Mouse (Mus musculus) kidney, postnatal 0 days (tissue): ENCODE data around the gene Pcbd2. TPM values are rescaled to one million over a fixed set of nuclear protein-coding genes. Genes with fewer than 3 reads are reported as not detected.

Experiments
- ATAC-seq: fragments of 200-750 bp; cut with Nextera tagmentation; replicated peaks from 2 replicates; pipeline ENCODE4 v1.8.0; 2017; ENCODE audit warnings: low read depth, moderate number of reproducible peaks, moderate TSS enrichment, moderate library complexity; ENCODE audit not compliant: low FRiP score
- DNase-seq: peaks from one replicate; pipeline ENCODE4 v3.0.0-alpha.2; 2016; ENCODE audit warnings: low spot score
- H3K27ac ChIP-seq: fragments of 300-500 bp; sonication (generic); 2 replicates; pipeline ENCODE4 v1.5.1; 2014; ENCODE audit warnings: mild to moderate bottlenecking
- H3K27me3 ChIP-seq: fragments of 300-500 bp; sonication (generic); 2 replicates; pipeline ENCODE4 v1.6.1; 2014; ENCODE audit warnings: low read length, mixed read lengths; ENCODE audit not compliant: insufficient read depth
- H3K36me3 ChIP-seq: fragments of 300-500 bp; sonication (generic); 2 replicates; pipeline ENCODE4 v1.6.1; 2014; ENCODE audit warnings: low read length, mixed read lengths; ENCODE audit not compliant: insufficient read depth
- H3K4me1 ChIP-seq: fragments of 300-500 bp; sonication (generic); replicated peaks from 2 replicates; pipeline ENCODE4 v1.6.1; 2014; ENCODE audit warnings: antibody characterized with exemption, low read length, mixed read lengths; ENCODE audit not compliant: insufficient read depth
- H3K4me2 ChIP-seq: fragments of 300-500 bp; sonication (generic); 2 replicates; pipeline ENCODE4 v1.6.1; 2014; ENCODE audit warnings: mild to moderate bottlenecking, low read length, moderate library complexity, mixed read lengths
- H3K4me3 ChIP-seq: fragments of 300-500 bp; sonication (generic); replicated peaks from 2 replicates; pipeline ENCODE4 v1.5.1; 2014; ENCODE audit warnings: low read depth, low read length
- H3K9ac ChIP-seq: fragments of 300-500 bp; sonication (generic); 2 replicates; pipeline ENCODE4 v1.6.1; 2014; ENCODE audit warnings: low read depth, low read length
- H3K9me3 ChIP-seq: fragments of 300-500 bp; sonication (generic); replicated peaks from 2 replicates; pipeline ENCODE4 v1.6.1; 2016; ENCODE audit warnings: low read length, inconsistent platforms, mixed read lengths
- CTCF ChIP-seq: IDR thresholded peaks from 2 replicates; pipeline ENCODE4 v1.5.1; 2016; ENCODE audit warnings: antibody characterized with exemption, low read depth, mild to moderate bottlenecking, moderate library complexity
- WGBS: fragments of 180-500 bp; shearing (Covaris S2); extraction: QIAGEN DNeasy Blood & Tissue Kit; methylation state at CpG from one replicate; pipeline ENCODE4 v1.1.7; 2014; 5-methylcytosine and 5-hydroxymethylcytosine counted together
- polyA plus RNA-seq: library from polyadenylated mRNA; unstranded; fragments of >200 nt; fragmentation: Nextera tagmentation; extraction: Ambion mirVana; gene quantifications from 2 replicates; pipeline ENCODE4 v1.2.1, GENCODE M21; 2015

Gene Pcbd2
- 64.7 and 68.5 TPM in 2 replicates for polyA plus RNA-seq

DNA sequence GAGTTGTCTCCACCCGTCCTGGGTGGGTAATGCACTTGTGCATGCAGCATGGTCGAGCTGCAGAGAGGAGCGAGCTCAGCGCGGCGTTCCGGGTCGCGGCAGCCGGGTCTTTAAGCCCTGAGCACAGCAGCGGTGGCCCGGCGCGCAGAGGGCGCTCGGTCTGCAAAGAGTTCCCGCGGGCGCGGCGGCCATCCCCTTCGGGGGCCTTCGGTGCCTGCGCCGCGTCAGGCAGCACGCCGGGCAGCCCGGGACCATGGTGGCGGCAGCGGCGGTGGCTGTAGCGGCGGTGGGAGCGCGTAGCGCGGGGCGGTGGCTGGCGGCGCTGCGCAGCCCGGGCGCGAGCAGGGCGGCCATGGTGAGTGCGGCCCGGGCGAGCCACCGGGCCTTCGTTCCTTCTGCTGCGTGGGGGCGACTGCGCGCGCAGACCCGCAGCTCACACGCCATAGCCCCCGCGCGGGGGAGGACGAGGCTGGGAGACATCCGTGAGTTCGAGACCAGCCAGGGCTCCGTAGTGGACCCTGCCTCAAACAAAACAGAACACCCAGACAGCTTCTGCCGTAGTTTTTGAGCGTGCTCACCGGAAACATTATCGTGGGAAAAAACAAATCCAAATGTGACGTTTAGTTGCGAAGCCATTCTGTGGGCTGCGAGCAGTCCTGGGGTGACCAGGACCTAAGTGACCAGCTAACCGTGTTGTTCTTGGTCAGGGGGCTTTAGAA, at the start of gene Pcbd2:
Pcbd2 (plus strand) TSS at position 249 of the 719 bp plus-strand sequence.
- peak within 1 kb of the TSS; percentile 65 for H3K9ac ChIP-seq
- WGBS = under 1% methylated on average over 72 of the region's 73 CpGs

GRCm38 (mm10) chr13:55682201-55682600, 45.0 kb upstream of the Pcbd2 start:
- H3K36me3 ChIP-seq = peaks cover 34% of the 10 kb centered on the region
- H3K9me3 ChIP-seq = no peaks in the 10 kb centered on the region

More for the DNA sequence above, at the start of gene Pcbd2:
- ATAC-seq = peak; percentile 90
- Histone ChIP-seq H3K9me3 (no peaks in the 10 kb centered on the region), H3K27me3 (no peaks in the 10 kb centered on the region), H3K4me3 (peak within 1 kb of the TSS; percentile 64), H3K4me2 (peak within 1 kb of the TSS; percentile 83), H3K36me3 (0 out of 2 replicates have a peak, but pooled peaks cover 6% of the 10 kb centered on the region), H3K27ac (peak within 1 kb of the TSS; percentile 94), H3K4me1 (no peaks in the 10 kb centered on the region)
- no peak for TF ChIP-seq CTCF
- peak; percentile 89 for DNase-seq

GRCm38 (mm10) chr13:55683581-55683980, 43.6 kb upstream of the Pcbd2 start:
- ATAC-seq (no peak), DNase-seq (no peak)
- Histone ChIP-seq H3K4me3 (no peak overlapping the region), H3K4me2 (no peak overlapping the region), H3K36me3 (peaks cover 22% of the 10 kb centered on the region; the same call in 1 of the 2 replicates), H3K9ac (no peak overlapping the region), H3K27me3 (no peaks in the 10 kb centered on the region), H3K4me1 (no peaks in the 10 kb centered on the region), H3K9me3 (no peaks in the 10 kb centered on the region), H3K27ac (no peak overlapping the region)
- TF ChIP-seq CTCF = no peak
- 77% methylated on average over 3 of the region's 3 CpGs for WGBS

More at GRCm38 (mm10) chr13:55682201-55682600, 45.0 kb upstream of the Pcbd2 start:
- no peak overlapping the region for H3K9ac ChIP-seq
- no peak for DNase-seq
- no peak for ATAC-seq
- H3K4me3 ChIP-seq = no peak overlapping the region
- H3K4me1 ChIP-seq = no peaks in the 10 kb centered on the region
- TF ChIP-seq CTCF = no peak
- H3K4me2 ChIP-seq = no peak overlapping the region
- no peaks in the 10 kb centered on the region for H3K27me3 ChIP-seq
- H3K27ac ChIP-seq = no peak overlapping the region
- 79% methylated on average over 9 of the region's 9 CpGs for WGBS

DNA sequence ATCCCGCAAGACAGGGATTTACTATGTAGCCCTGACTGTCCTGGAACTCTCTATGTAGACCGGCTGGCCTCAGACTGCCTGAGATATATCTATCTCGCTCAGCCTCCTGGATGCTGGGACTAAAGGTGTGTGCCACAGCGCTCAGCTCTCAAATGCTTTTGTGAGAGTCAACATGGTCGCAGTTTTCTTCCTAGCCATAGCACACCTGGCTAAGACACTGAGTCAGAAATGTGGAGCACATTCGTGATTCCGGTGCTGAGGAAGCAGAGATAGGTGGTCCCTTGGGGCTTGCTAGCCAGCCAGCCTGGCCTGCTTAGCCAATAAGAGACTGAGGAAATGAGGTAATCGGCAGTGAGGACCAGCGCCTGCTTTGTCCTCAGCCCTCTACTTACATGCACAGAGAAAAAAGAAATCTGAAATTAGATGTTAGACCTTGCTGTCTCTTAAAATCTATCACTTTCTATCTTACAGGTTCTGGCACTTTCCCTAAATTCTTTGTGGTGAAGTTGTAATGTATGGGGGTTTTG, 41.0 kb upstream of the Pcbd2 start:
- H3K9me3 ChIP-seq = no peaks in the 10 kb centered on the region
- no peak for TF ChIP-seq CTCF
- H3K9ac ChIP-seq = no peak overlapping the region
- 71% methylated on average over 9 of the region's 9 CpGs for WGBS
- 0 out of 2 replicates have a peak, but pooled peaks cover 4% of the 10 kb centered on the region for H3K36me3 ChIP-seq
- H3K4me3 ChIP-seq = no peak overlapping the region
- ATAC-seq = no peak
- H3K4me1 ChIP-seq = no peaks in the 10 kb centered on the region
- no peak for DNase-seq
- H3K4me2 ChIP-seq = no peak overlapping the region
- no peak overlapping the region for H3K27ac ChIP-seq
- H3K27me3 ChIP-seq = no peaks in the 10 kb centered on the region

GRCm38 (mm10) chr13:55687927-55688602, 39.1 kb upstream of the Pcbd2 start:
- DNase-seq (no peak), ATAC-seq (no peak)
- no peaks in the 10 kb centered on the region for H3K4me1 ChIP-seq
- TF ChIP-seq CTCF = no peak
- H3K27ac ChIP-seq = no peak overlapping the region
- H3K27me3 ChIP-seq = no peaks in the 10 kb centered on the region
- no peak overlapping the region for H3K4me3 ChIP-seq
- H3K4me2 ChIP-seq = no peak overlapping the region
- H3K36me3 ChIP-seq = no peaks in the 10 kb centered on the region
- no peak overlapping the region for H3K9ac ChIP-seq
- WGBS = 40% methylated on average over 4 of the region's 4 CpGs
- no peaks in the 10 kb centered on the region for H3K9me3 ChIP-seq

GRCm38 (mm10) chr13:55692535-55693242, 34.5 kb upstream of the Pcbd2 start, which contains the start of gene B230219D22Rik:
Gene B230219D22Rik (plus strand): TSS chr13:55693124.
- 1% methylated on average over 51 of the region's 51 CpGs for WGBS
- peaks cover 9% of the 10 kb centered on the region; the same call in 1 of the 2 replicates for H3K4me1 ChIP-seq
- H3K4me3 ChIP-seq = peak within 1 kb of the TSS; percentile 99
- DNase-seq = peak; percentile 96
- H3K27ac ChIP-seq = peak within 1 kb of the TSS; percentile 98
- ATAC-seq = peak; percentile 98
- TF ChIP-seq CTCF = peak; percentile 43
- H3K9me3 ChIP-seq = no peaks in the 10 kb centered on the region
- H3K9ac ChIP-seq = peak within 1 kb of the TSS; percentile 100
- H3K4me2 ChIP-seq = peak within 1 kb of the TSS; percentile 58
- no peaks in the 10 kb centered on the region for H3K36me3 ChIP-seq
- no peaks in the 10 kb centered on the region for H3K27me3 ChIP-seq
